Mouse (Mus musculus): ENCODE measurements around the gene Gm36864. TPM values are rescaled to one million over a fixed set of nuclear protein-coding genes. Genes with fewer than 3 reads are reported as not detected.

Gene Gm36864
- polyA plus RNA-seq, 1 experiment from 2014 or later = 0.15 TPM

DNA sequence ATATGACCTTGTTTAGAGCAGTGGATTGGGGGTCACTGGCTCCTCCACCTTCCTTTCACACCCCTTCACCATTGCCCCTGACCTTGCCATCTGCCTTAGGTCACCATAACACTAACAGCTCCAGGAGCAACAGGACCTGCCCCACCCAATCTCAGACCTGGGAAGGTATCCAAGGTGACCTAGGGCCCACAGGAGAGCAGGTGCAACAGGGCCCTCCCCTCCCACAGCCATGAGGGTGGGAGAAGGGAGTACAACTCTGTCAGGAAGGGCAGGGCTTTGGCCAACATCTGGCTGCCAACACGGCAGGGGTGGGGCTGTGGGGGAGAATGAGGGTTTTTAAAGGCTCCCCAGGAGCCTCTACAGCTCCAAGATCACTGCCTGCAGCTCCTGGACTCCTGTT lies 10.9 kb upstream of the Gm36864 start, which contains the start of gene Klk1:
Gene Klk1, plus strand, starts transcription at position 285 of the 400 bp plus-strand sequence.
- Histone ChIP-seq H3K36me3 (ENCODE audit: control insufficient read depth, insufficient read depth, low read length) (no peaks in the 10 kb centered on the region), H3K9ac (ENCODE audit: low read depth, low read length) (no peak within 1 kb of the TSS), H3K4me1 (ENCODE audit: control insufficient read depth, insufficient read depth, low read depth, low read length) (no peaks in the 10 kb centered on the region), H3K4me3 (ENCODE audit: low read length) (no peak within 1 kb of the TSS), H3K27me3 (replicated peaks; ENCODE audit: control insufficient read depth, insufficient read depth, low read length) (no peaks in the 10 kb centered on the region), H3K4me2 (ENCODE audit: low read length) (no peak within 1 kb of the TSS), H3K9me3 (ENCODE audit: control insufficient read depth, low read length) (no peaks in the 10 kb centered on the region), H3K27ac (ENCODE audit: low read depth, low read length) (no peak within 1 kb of the TSS)
- ATAC-seq = no peak
- 75% methylated on average over 1 of the region's 1 CpGs for WGBS

DNA sequence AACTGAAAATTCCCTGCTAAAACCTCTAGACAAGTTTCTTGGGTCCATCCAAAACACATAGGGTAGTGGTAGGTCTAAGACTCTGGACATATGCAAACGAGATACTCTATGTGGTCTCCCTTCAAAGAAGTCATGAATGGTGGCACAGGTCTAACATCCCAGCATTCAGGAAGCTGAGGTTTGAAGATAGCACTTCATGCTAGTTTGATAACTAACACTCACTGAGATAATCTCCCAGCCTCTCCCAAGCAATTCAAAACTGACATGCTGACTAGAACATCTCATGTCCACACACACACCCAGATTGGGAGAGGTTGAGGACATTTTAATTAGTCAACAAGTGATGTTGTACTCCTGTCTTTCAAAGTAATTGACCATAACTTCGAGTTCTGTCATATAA lies 3.9 kb downstream of the Gm36864 start:
- H3K27me3 ChIP-seq (replicated peaks; ENCODE audit: control insufficient read depth, insufficient read depth, low read length) = no peaks in the 10 kb centered on the region
- H3K4me3 ChIP-seq (ENCODE audit: low read length) = no peak overlapping the region
- no peak for ATAC-seq
- 57% methylated on average over 2 of the region's 2 CpGs for WGBS
- no peak overlapping the region for H3K9ac ChIP-seq (ENCODE audit: low read depth, low read length)
- H3K9me3 ChIP-seq (ENCODE audit: control insufficient read depth, low read length) = no peaks in the 10 kb centered on the region
- no peaks in the 10 kb centered on the region for H3K4me1 ChIP-seq (ENCODE audit: control insufficient read depth, insufficient read depth, low read depth, low read length)
- no peak overlapping the region for H3K27ac ChIP-seq (ENCODE audit: low read depth, low read length)
- no peaks in the 10 kb centered on the region for H3K36me3 ChIP-seq (ENCODE audit: control insufficient read depth, insufficient read depth, low read length)
- H3K4me2 ChIP-seq (ENCODE audit: low read length) = no peak overlapping the region

DNA sequence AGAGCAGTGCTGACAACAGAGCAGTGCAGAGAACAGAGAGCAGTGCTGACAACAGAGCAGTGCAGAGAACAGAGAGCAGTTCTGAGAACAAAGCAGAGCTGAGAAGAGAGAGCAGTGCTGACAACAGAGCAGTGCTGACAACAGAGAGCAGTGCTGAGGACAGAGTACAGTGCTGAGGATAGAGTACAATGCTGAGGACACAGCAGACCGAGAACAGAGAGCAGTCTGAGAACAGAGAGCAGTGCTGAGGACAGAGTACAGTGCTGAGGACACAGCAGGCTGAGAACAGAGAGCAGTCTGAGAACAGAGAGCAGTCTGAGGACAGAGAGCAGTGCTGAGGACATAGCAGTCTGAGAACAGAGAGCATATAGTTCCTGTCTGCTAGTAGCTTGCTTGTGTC lies 4.7 kb downstream of the Gm36864 start:
- Histone ChIP-seq H3K27ac (ENCODE audit: low read depth, low read length) (no peak overlapping the region), H3K4me2 (ENCODE audit: low read length) (no peak overlapping the region), H3K4me3 (ENCODE audit: low read length) (no peak overlapping the region), H3K9ac (ENCODE audit: low read depth, low read length) (no peak overlapping the region), H3K9me3 (ENCODE audit: control insufficient read depth, low read length) (no peaks in the 10 kb centered on the region), H3K27me3 (replicated peaks; ENCODE audit: control insufficient read depth, insufficient read depth, low read length) (no peaks in the 10 kb centered on the region), H3K36me3 (ENCODE audit: control insufficient read depth, insufficient read depth, low read length) (no peaks in the 10 kb centered on the region), H3K4me1 (ENCODE audit: control insufficient read depth, insufficient read depth, low read depth, low read length) (peaks cover 5% of the 10 kb centered on the region)
- ATAC-seq = no peak
- 81% methylated on average over 1 of the region's 1 CpGs for WGBS

DNA sequence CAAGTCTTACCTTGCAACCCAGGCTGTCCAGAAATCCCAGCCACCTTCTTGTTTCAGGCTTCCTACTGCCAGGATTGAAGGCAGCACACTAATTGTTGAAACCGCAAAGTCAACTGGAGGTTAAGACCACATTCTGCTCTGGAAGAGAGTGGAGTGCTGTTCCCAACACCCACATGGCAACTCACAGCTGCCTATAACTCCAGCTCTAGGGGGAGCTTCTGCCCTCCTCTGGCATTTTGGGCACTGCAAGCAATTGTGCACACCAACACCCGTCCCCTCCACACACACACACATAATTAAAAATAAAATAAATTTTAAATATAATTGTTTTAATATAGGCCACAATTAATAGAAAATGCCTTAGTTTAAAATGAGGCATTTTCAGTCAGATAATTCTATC lies 5.2 kb downstream of the Gm36864 start:
- Histone ChIP-seq H3K9ac (ENCODE audit: low read depth, low read length) (no peak overlapping the region), H3K9me3 (ENCODE audit: control insufficient read depth, low read length) (no peaks in the 10 kb centered on the region), H3K27me3 (replicated peaks; ENCODE audit: control insufficient read depth, insufficient read depth, low read length) (no peaks in the 10 kb centered on the region), H3K36me3 (ENCODE audit: control insufficient read depth, insufficient read depth, low read length) (no peaks in the 10 kb centered on the region), H3K4me1 (ENCODE audit: control insufficient read depth, insufficient read depth, low read depth, low read length) (peaks cover 5% of the 10 kb centered on the region), H3K27ac (ENCODE audit: low read depth, low read length) (no peak overlapping the region), H3K4me3 (ENCODE audit: low read length) (no peak overlapping the region), H3K4me2 (ENCODE audit: low read length) (no peak overlapping the region)
- 77% methylated on average over 2 of the region's 2 CpGs for WGBS
- no peak for ATAC-seq

DNA sequence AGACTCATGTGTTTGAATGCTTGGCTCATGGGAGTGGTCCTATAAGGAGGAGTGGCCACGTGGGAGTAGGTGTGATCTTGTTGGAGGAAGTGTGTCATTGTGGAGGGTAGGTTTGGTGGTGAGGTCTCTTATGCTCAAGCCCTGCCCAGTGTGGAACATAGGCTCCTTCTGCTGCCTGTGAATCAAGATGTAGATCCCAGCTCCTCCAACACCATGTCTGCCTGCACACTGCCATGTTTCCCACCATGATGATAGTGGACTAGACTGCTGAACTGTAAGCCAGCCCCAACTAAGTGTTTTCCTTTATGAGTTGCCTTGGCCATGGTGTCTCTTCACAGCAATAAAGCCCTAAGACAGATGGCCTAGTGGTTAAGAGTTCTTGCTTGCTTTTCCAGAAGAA lies 8.1 kb downstream of the Gm36864 start:
- Histone ChIP-seq H3K4me1 (ENCODE audit: control insufficient read depth, insufficient read depth, low read depth, low read length) (peaks cover 15% of the 10 kb centered on the region), H3K9me3 (ENCODE audit: control insufficient read depth, low read length) (no peaks in the 10 kb centered on the region), H3K9ac (ENCODE audit: low read depth, low read length) (no peak overlapping the region), H3K4me3 (ENCODE audit: low read length) (no peak overlapping the region), H3K36me3 (ENCODE audit: control insufficient read depth, insufficient read depth, low read length) (peaks cover 4% of the 10 kb centered on the region), H3K27me3 (replicated peaks; ENCODE audit: control insufficient read depth, insufficient read depth, low read length) (no peaks in the 10 kb centered on the region), H3K4me2 (ENCODE audit: low read length) (no peak overlapping the region), H3K27ac (ENCODE audit: low read depth, low read length) (no peak overlapping the region)
- no peak for ATAC-seq
- 64% methylated on average over 1 of the region's 1 CpGs for WGBS

DNA sequence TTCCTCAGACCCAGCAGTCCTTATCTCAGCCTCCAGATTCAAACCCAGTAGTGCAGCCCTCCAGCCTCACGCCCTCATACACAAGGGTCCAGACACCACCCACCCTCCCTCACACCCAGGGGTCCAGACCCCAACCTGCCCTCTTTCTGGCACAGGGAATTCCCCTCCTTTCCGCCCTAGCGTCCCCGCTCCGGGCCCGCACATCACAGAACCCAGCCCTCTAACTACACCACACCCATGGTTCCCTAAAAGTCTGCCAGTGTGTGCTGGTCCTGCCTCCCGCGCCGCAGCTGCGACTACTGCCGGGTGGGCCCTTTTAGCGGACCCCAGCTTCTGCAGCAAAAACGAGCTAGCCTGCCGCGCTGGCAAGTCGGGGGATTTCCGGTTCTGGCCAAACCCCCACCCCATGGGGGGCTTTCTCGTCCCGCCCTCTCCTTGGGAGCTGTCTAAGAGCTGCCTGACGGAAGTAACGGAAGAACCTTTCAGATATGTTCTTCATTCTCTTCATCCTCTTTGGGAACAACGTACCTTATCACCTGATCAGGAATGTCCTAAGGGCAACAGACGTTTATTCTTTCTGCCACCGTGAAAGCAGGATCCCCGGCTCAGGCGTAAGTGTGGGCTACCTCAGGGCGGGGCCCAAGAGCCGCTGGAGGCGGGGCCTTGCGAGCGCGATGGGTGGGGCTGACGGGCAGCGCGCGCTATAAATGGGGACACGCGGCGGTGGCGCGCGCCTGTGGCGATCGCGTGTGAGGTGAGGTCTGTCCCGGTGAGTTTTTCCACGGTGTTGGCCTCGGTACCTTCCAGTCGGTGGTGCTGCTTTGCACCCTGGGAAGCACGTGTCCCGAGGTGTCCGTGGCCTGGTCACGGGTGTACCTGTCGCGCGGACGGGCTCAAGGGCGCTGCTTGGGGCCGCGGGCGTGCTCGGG lies 10.3 kb downstream of the Gm36864 start, which contains the start of the genes 1700028J19Rik and 2410002F23Rik:
Gene 1700028J19Rik, minus strand, starts transcription at position 641 of the 929 bp plus-strand sequence.
Gene 2410002F23Rik, plus strand, starts transcription at position 668 of the 929 bp plus-strand sequence.
- Histone ChIP-seq H3K9ac (ENCODE audit: low read depth, low read length) (peak within 1 kb of the TSS; percentile 92), H3K4me2 (ENCODE audit: low read length) (peak within 1 kb of the TSS; percentile 86), H3K27me3 (replicated peaks; ENCODE audit: control insufficient read depth, insufficient read depth, low read length) (no peaks in the 10 kb centered on the region), H3K9me3 (ENCODE audit: control insufficient read depth, low read length) (no peaks in the 10 kb centered on the region), H3K4me1 (ENCODE audit: control insufficient read depth, insufficient read depth, low read depth, low read length) (peaks cover 21% of the 10 kb centered on the region), H3K4me3 (ENCODE audit: low read length) (peak within 1 kb of the TSS; percentile 84), H3K27ac (ENCODE audit: low read depth, low read length) (peak within 1 kb of the TSS; percentile 95), H3K36me3 (ENCODE audit: control insufficient read depth, insufficient read depth, low read length) (peaks cover 18% of the 10 kb centered on the region)
- under 1% methylated on average over 62 of the region's 62 CpGs for WGBS
- peak; percentile 87 for ATAC-seq

DNA sequence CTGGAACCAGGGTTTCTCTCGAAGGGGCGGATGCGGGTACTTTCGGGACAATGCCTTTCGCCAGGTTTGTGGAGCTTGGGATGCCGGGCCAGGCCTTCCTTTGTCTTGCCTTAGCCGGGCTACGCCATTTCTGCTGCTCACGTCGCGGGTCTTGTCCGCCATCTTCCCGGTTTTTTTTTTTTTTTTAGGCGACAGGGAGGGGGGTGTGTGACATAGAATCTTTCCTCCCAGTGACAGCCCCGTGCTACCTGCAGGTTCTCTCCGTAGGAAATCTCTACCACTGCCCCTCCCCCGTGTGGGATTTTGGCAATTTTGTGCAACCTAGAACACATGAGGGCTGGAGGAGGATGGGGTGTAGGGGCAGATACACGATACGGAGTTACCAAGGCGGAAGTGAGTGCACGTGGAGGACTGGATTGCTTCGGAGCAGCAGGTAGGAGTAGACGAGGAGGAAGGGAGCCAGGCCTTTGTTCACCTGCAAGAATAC lies 11.1 kb downstream of the Gm36864 start:
- Histone ChIP-seq H3K4me2 (ENCODE audit: low read length) (peak overlapping the region; percentile 86), H3K27ac (ENCODE audit: low read depth, low read length) (peak overlapping the region; percentile 95), H3K9ac (ENCODE audit: low read depth, low read length) (peak overlapping the region; percentile 92), H3K36me3 (ENCODE audit: control insufficient read depth, insufficient read depth, low read length) (peaks cover 18% of the 10 kb centered on the region), H3K9me3 (ENCODE audit: control insufficient read depth, low read length) (no peaks in the 10 kb centered on the region), H3K4me3 (ENCODE audit: low read length) (peak overlapping the region; percentile 84), H3K4me1 (ENCODE audit: control insufficient read depth, insufficient read depth, low read depth, low read length) (peaks cover 21% of the 10 kb centered on the region), H3K27me3 (replicated peaks; ENCODE audit: control insufficient read depth, insufficient read depth, low read length) (no peaks in the 10 kb centered on the region)
- WGBS = under 1% methylated on average over 23 of the region's 23 CpGs
- peak; percentile 37 for ATAC-seq

DNA sequence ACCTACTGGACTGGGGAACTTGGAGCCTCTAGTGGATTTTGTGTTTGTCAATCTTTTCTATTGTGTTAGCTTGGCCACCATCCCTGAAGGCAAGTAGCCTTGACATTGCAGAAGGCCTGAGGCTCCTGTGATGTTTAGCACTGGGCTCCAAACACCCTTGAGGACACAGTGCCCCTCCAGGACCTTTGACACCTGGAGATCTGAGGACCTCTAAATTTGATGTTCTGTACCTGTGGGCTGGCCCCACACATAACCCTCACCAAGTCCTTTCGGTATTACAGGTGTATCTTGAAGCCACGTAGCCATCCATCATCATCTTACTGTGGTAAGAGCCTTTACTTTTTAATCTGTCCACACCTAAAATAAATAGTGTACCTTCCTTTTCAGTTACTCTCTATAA lies 12.0 kb downstream of the Gm36864 start:
- H3K36me3 ChIP-seq (ENCODE audit: control insufficient read depth, insufficient read depth, low read length) = peaks cover 23% of the 10 kb centered on the region
- H3K4me1 ChIP-seq (ENCODE audit: control insufficient read depth, insufficient read depth, low read depth, low read length) = peaks cover 21% of the 10 kb centered on the region
- H3K9me3 ChIP-seq (ENCODE audit: control insufficient read depth, low read length) = no peaks in the 10 kb centered on the region
- H3K4me2 ChIP-seq (ENCODE audit: low read length) = peak overlapping the region; percentile 86
- whole genome bisulfite sequencing = 96% methylated on average over 2 of the region's 2 CpGs
- ATAC-seq = no peak
- H3K4me3 ChIP-seq (ENCODE audit: low read length) = peak overlapping the region; percentile 84
- no peak overlapping the region for H3K27ac ChIP-seq (ENCODE audit: low read depth, low read length)
- H3K9ac ChIP-seq (ENCODE audit: low read depth, low read length) = peak overlapping the region; percentile 92
- H3K27me3 ChIP-seq (replicated peaks; ENCODE audit: control insufficient read depth, insufficient read depth, low read length) = no peaks in the 10 kb centered on the region

DNA sequence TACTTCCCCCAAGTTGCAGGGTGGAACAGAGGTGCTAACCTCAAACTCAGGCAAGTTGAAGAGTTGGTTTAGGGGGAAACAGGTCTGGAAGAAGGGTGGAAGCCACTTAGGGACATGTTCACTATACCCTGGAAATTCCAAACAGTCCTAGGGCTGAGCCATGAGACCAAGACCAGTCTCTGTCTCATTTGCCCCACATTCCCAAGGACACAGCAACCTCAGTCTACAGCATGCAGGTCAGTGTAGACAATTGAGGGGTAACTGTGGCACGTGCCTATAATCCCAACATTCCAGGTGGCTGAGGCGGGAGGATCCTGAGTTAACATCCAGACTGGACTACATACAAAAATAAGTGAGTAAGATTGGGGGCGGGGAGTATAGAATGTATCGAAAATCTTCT lies 13.3 kb downstream of the Gm36864 start:
- Histone ChIP-seq H3K9me3 (ENCODE audit: control insufficient read depth, low read length) (no peaks in the 10 kb centered on the region), H3K4me2 (ENCODE audit: low read length) (no peak overlapping the region), H3K9ac (ENCODE audit: low read depth, low read length) (no peak overlapping the region), H3K27ac (ENCODE audit: low read depth, low read length) (no peak overlapping the region), H3K4me3 (ENCODE audit: low read length) (no peak overlapping the region), H3K4me1 (ENCODE audit: control insufficient read depth, insufficient read depth, low read depth, low read length) (peaks cover 21% of the 10 kb centered on the region), H3K27me3 (replicated peaks; ENCODE audit: control insufficient read depth, insufficient read depth, low read length) (no peaks in the 10 kb centered on the region), H3K36me3 (ENCODE audit: control insufficient read depth, insufficient read depth, low read length) (peaks cover 33% of the 10 kb centered on the region)
- ATAC-seq = no peak
- 87% methylated on average over 4 of the region's 4 CpGs for WGBS
